Mouse (Mus musculus) G1E (cell line): ENCODE data around the gene Gzmf.

ENCODE experiments used
- CTCF ChIP-seq: IDR thresholded peaks from 2 replicates; pipeline ENCODE4 v1.5.1; 2012; ENCODE audit warnings: low read depth, low read length, inconsistent platforms, mixed read lengths
- GATA1 ChIP-seq: IDR thresholded peaks from 2 replicates; pipeline ENCODE4 v1.6.1; 2012; ENCODE audit warnings: borderline replicate concordance, low read length, inconsistent platforms, mixed read lengths
- POLR2AphosphoS5 ChIP-seq: IDR thresholded peaks from 2 replicates; pipeline ENCODE4 v1.6.1; 2012; ENCODE audit warnings: low read depth, low read length, inconsistent platforms; ENCODE audit not compliant: insufficient replicate concordance
- TAL1 ChIP-seq: conservative IDR thresholded peaks from 2 replicates; pipeline ENCODE4 v1.6.1; 2012; ENCODE audit warnings: low read depth, low read length, inconsistent platforms, mixed read lengths

DNA sequence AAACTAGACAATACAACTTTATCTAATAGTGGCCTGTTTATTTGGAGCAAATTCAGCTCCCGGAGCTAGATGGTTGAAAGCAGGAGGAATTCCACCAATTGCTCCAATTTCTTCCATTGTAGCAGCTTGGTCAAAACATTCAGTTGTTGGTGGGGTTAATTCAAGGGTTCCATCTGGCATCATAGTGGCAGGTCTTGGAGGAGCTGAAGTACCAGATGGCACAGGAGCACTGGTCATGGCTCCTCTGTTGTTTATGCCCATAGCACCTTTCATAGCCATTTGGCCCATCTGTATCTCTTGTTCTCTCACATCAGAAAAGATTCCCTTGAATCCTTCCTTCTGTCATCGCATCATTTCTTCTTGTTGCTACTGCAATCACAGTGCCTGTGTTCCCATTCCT is 49.1 kb downstream of the Gzmf start:
- TF ChIP-seq CTCF (no peak), TAL1 (no peak), GATA1 (no peak), POLR2AphosphoS5 (no peak)
